Mouse (Mus musculus): Measurements from ENCODE around the gene Gm47995. TPM values are rescaled to one million over a fixed set of nuclear protein-coding genes. Genes with fewer than 3 reads are reported as not detected.
A peak's percentile ranks its signal among the peaks of the same experiment; 100 is the strongest.

Gene Gm47995
- polyA plus RNA-seq, 1 experiment from 2014 or later, result not detected

DNA sequence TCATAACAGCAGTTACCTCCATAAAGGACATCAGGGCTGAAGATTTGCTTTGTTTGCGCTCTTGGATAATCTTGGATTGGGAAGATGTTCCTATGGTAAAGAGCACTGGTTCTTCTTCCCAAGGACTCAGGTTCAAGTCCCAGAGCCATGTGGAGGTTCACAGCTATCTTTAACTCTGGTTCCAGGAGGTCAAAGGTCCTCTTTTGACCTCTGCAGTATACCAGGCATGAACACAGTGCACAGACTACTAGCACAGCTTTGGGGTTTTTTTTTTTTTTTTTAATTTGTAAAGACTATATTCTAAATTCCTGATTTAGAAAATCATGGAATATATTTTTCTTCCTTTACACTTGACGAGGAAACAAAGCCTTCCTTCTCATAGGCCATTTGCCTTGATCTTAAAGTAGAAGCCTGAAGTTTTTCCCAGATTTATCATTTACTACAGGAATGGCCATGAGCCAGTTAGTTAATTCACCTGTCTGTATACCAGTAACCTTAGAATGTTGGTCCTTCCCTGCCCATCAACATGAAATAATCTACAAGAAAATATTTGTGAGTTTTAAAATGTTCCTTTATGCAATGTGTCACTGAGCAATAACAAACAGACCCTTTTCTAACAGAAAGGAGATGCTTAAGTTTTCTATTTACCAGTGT, 39.3 kb upstream of the Gm47995 start:
- no peaks in the 10 kb centered on the region for H3K27me3 ChIP-seq (ENCODE audit: control insufficient read depth, insufficient read depth, low read length)
- WGBS, result 89% methylated on average over 2 of the region's 2 CpGs
- DNase-seq (ENCODE audit: low spot score), result no peak
- H3K9ac ChIP-seq (ENCODE audit: low read length), result no peak overlapping the region
- no peaks in the 10 kb centered on the region for H3K9me3 ChIP-seq (ENCODE audit: control insufficient read depth, low read length)
- H3K27ac ChIP-seq (ENCODE audit: low read depth, low read length), result no peak overlapping the region
- no peak overlapping the region for H3K4me3 ChIP-seq (ENCODE audit: low read depth, low read length)
- no peaks in the 10 kb centered on the region for H3K4me1 ChIP-seq (ENCODE audit: control insufficient read depth, insufficient read depth, low read length)
- no peaks in the 10 kb centered on the region for H3K36me3 ChIP-seq (ENCODE audit: control insufficient read depth, insufficient read depth, low read length)
- H3K4me2 ChIP-seq (ENCODE audit: low read depth), result no peak overlapping the region
- ATAC-seq (ENCODE audit: insufficient read depth, low FRiP score, low TSS enrichment), result no peak

DNA sequence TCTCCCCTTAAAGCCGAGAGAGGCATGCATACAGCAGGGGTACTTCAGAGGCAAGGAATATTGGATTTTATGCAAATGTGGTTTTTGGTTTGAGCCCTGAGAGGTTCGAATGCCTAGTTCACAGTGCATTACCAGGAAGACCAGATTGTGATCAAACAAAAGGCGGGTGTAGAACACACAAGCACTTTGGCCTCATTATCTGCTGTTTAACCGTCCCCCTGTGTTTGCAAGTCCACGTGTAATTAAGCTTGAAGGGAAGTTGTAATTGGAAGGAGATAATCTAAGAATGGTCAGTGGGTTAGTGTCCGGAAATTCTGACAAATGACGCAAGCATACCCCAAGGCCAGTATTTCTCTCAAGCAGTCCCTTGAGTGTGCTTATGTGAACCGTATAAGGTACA, 32.2 kb upstream of the Gm47995 start:
- Histone ChIP-seq H3K36me3 (ENCODE audit: control insufficient read depth, insufficient read depth, low read length) (no peaks in the 10 kb centered on the region), H3K9me3 (ENCODE audit: control insufficient read depth, low read length) (no peaks in the 10 kb centered on the region), H3K4me1 (ENCODE audit: control insufficient read depth, insufficient read depth, low read length) (no peaks in the 10 kb centered on the region), H3K27me3 (ENCODE audit: control insufficient read depth, insufficient read depth, low read length) (no peaks in the 10 kb centered on the region), H3K4me2 (ENCODE audit: low read depth) (no peak overlapping the region), H3K9ac (ENCODE audit: low read length) (no peak overlapping the region), H3K4me3 (ENCODE audit: low read depth, low read length) (no peak overlapping the region), H3K27ac (ENCODE audit: low read depth, low read length) (no peak overlapping the region)
- 36% methylated on average over 8 of the region's 8 CpGs for WGBS
- ATAC-seq (ENCODE audit: insufficient read depth, low FRiP score, low TSS enrichment) (no peak), DNase-seq (ENCODE audit: low spot score) (no peak)

DNA sequence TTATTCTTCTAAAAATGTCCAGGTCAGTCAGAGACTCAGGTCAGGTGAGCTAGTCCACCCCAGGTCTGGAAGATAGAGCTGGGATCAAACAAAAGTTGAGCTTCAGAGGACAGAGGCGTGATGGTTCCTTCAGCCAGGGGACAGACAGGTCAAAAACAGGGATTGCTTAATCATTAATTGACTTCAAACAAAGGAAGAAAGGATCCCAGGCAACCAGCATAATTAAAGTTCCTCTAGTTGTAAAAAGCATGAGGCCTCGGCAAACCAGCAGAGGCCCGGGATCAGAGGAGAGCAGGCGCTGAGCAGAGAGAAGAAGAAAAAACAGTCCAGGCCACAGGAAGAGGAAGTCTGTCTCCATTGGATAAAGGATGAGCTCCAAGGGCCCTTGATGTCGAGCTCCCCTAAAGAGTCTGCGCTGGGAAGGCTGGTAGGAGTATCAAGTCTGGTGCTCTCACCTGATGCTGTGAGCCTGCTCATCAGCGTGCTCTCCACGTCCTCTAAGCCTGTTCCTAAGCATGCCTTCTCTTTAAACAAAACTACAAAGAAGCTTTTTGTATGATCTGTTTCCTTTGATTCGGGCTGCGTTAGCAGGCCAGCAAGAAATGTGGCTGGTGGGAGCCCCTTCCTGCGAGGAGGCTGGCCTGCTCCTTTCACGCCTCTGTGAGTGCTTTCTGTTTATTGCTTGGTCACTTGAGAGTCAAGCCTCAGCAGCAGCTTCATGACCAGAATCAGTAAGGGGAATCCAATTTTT, 30.8 kb upstream of the Gm47995 start:
- WGBS, result 10% methylated on average over 12 of the region's 12 CpGs
- H3K27ac ChIP-seq (ENCODE audit: low read depth, low read length), result no peak overlapping the region

DNA sequence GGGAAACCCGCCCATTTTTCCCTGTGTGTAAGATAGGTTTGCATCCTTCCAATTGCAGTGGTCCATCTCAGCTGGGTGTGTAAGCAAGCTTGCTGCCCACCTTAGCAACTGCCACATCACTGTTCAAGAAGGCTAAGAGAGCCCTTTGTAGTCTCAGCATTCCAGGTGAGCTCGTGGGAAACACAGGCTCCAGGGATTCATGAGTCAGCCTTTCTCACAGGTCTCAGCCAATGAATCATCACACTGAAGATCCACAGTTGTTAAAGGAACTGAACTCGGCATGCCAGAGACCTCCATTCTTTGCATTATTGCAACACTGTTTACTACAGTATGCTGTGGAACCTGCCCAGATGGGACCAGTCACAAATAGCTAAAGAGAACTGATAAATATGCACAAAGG, 29.6 kb upstream of the Gm47995 start:
- no peak overlapping the region for H3K9ac ChIP-seq (ENCODE audit: low read length)
- H3K4me1 ChIP-seq (ENCODE audit: control insufficient read depth, insufficient read depth, low read length), result no peaks in the 10 kb centered on the region
- H3K4me2 ChIP-seq (ENCODE audit: low read depth), result no peak overlapping the region
- no peak for DNase-seq (ENCODE audit: low spot score)
- no peaks in the 10 kb centered on the region for H3K36me3 ChIP-seq (ENCODE audit: control insufficient read depth, insufficient read depth, low read length)
- no peaks in the 10 kb centered on the region for H3K27me3 ChIP-seq (ENCODE audit: control insufficient read depth, insufficient read depth, low read length)
- no peak overlapping the region for H3K27ac ChIP-seq (ENCODE audit: low read depth, low read length)
- WGBS, result 75% methylated on average over 3 of the region's 3 CpGs
- no peak for ATAC-seq (ENCODE audit: insufficient read depth, low FRiP score, low TSS enrichment)
- no peaks in the 10 kb centered on the region for H3K9me3 ChIP-seq (ENCODE audit: control insufficient read depth, low read length)
- H3K4me3 ChIP-seq (ENCODE audit: low read depth, low read length), result no peak overlapping the region

More for the DNA sequence above, 30.8 kb upstream of the Gm47995 start:
- Histone ChIP-seq H3K4me1 (ENCODE audit: control insufficient read depth, insufficient read depth, low read length) (no peaks in the 10 kb centered on the region), H3K9me3 (ENCODE audit: control insufficient read depth, low read length) (no peaks in the 10 kb centered on the region), H3K9ac (ENCODE audit: low read length) (no peak overlapping the region), H3K36me3 (ENCODE audit: control insufficient read depth, insufficient read depth, low read length) (no peaks in the 10 kb centered on the region), H3K4me2 (ENCODE audit: low read depth) (no peak overlapping the region), H3K27me3 (ENCODE audit: control insufficient read depth, insufficient read depth, low read length) (no peaks in the 10 kb centered on the region), H3K4me3 (ENCODE audit: low read depth, low read length) (no peak overlapping the region)
- peak; percentile 40 for DNase-seq (ENCODE audit: low spot score)
- ATAC-seq (ENCODE audit: insufficient read depth, low FRiP score, low TSS enrichment), result peak; percentile 48; the same call in 1 of the 2 replicates

DNA sequence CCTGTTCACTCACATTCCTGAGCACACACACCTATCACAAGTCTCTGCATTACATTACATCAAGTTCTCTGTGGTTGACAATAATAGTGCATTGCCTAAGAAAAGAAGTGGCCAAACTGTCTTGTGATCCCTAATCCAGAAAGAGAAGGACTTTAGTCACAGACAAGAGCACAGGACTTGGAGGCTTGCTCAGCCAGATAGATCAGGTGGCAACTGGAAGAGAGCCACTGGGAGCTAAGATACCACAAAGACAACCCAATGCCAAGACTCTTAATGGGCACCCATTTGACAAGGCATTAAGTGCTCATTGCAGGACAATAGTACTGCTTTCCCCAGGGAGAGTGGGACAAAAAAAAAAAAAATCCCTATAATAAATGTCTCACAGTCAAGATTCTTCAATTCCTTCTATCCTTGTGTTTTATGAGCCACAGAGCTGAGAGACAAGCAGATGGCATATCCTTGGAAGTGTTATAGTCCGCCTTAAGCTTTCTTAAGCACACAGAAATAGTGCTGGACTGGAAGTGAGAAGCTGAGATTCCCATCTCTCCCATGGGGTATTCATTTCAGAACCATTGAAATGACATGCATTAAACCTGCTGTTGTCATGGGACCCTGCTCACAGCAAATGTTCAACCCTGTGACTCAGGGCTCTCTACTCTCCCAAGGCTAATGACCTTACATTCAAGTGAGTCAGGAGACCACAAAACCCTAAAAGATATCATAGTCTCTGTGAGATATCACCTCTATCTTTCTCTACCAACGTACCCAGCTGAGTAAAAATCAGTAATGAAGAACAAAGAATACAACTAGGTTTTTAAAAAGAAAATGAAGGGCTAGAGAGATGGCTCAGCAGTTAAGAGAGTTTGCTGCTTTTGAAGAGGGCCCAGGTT, 26.4 kb upstream of the Gm47995 start:
- 72% methylated on average over 2 of the region's 2 CpGs for whole genome bisulfite sequencing
- Histone ChIP-seq H3K4me3 (ENCODE audit: low read depth, low read length) (no peak overlapping the region), H3K4me1 (ENCODE audit: control insufficient read depth, insufficient read depth, low read length) (no peaks in the 10 kb centered on the region), H3K27me3 (ENCODE audit: control insufficient read depth, insufficient read depth, low read length) (no peaks in the 10 kb centered on the region), H3K36me3 (ENCODE audit: control insufficient read depth, insufficient read depth, low read length) (no peaks in the 10 kb centered on the region), H3K27ac (ENCODE audit: low read depth, low read length) (no peak overlapping the region), H3K9ac (ENCODE audit: low read length) (no peak overlapping the region), H3K4me2 (ENCODE audit: low read depth) (no peak overlapping the region), H3K9me3 (ENCODE audit: control insufficient read depth, low read length) (no peaks in the 10 kb centered on the region)
- ATAC-seq (ENCODE audit: insufficient read depth, low FRiP score, low TSS enrichment) (no peak), DNase-seq (ENCODE audit: low spot score) (no peak)

DNA sequence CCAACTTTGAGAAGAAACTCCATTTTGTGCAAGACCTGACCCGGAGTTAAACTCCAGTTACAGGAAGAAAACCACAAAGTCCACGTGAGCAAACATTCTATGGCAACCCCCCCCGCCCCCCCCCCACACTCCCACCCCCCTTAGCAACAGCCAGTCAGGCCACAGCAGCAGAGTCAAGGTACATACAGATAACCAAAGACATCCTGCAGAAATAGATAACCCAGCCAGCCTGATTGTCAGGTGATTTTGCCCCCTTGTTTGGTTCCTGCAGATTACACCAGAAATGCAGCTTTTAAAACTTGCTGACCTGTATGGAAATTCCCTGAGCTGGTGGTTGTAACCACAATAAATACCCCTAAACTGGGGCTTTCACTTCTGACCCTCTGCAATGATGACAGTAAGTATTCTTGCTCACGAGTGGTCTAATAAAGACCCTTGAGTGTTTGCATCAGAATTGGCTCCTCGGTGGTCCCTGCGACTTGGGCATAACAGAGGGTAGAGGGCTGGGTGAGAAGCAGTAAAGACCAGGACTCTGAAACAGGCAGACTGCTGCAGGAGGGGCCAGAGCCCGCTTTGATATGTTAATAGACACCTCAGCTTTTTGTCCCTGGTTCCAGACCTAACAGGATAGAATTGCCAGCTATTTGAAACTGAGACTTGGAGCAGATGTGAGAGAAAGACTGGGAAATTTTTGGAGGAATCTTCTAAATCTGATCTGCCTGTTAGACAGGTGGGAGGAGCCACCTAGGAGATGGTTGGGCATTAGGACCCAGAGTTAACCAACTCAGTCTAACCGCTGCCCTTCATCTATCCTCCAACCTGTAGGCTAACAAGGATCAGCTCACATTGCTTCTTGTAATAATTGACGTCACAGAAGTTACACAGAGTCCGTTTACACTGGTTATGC, 21.0 kb upstream of the Gm47995 start:
- no peaks in the 10 kb centered on the region for H3K9me3 ChIP-seq (ENCODE audit: control insufficient read depth, low read length)
- WGBS, result 6% methylated on average over 10 of the region's 10 CpGs
- H3K4me2 ChIP-seq (ENCODE audit: low read depth), result peak overlapping the region; percentile 41
- ATAC-seq (ENCODE audit: insufficient read depth, low FRiP score, low TSS enrichment) (peak; percentile 81), DNase-seq (ENCODE audit: low spot score) (no peak)
- H3K27me3 ChIP-seq (ENCODE audit: control insufficient read depth, insufficient read depth, low read length), result no peaks in the 10 kb centered on the region
- H3K4me1 ChIP-seq (ENCODE audit: control insufficient read depth, insufficient read depth, low read length), result peaks cover 8% of the 10 kb centered on the region
- H3K9ac ChIP-seq (ENCODE audit: low read length), result no peak overlapping the region; the same call in 1 of the 2 replicates
- peak overlapping the region; percentile 39; the same call in 1 of the 2 replicates for H3K27ac ChIP-seq (ENCODE audit: low read depth, low read length)
- H3K36me3 ChIP-seq (ENCODE audit: control insufficient read depth, insufficient read depth, low read length), result no peaks in the 10 kb centered on the region
- 0 out of 2 replicates have a peak overlapping the region, but pooled peaks have one; percentile 12 for H3K4me3 ChIP-seq (ENCODE audit: low read depth, low read length)

DNA sequence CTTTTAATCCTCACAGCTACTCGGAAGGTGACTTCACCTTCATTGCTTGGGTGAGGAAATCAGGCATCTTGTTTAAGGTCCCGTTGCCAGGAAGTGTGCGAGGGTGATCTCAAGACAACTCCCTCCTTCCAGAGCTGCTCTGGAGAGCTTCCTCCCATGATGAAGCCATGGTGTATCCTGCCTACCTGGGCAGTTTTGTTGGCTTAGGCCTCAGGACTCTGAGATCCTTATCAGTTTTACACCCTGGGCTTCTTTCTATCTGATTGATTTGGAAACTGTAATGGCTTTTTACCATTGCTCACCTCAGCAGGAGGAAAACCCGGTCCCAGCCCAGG, 20.3 kb upstream of the Gm47995 start:
- H3K4me2 ChIP-seq (ENCODE audit: low read depth), result peak overlapping the region; percentile 41
- no peaks in the 10 kb centered on the region for H3K27me3 ChIP-seq (ENCODE audit: control insufficient read depth, insufficient read depth, low read length)
- H3K4me3 ChIP-seq (ENCODE audit: low read depth, low read length), result 0 out of 2 replicates have a peak overlapping the region, but pooled peaks have one; percentile 12
- 4% methylated on average over 4 of the region's 4 CpGs for WGBS
- H3K9me3 ChIP-seq (ENCODE audit: control insufficient read depth, low read length), result no peaks in the 10 kb centered on the region
- no peak overlapping the region for H3K27ac ChIP-seq (ENCODE audit: low read depth, low read length)
- no peaks in the 10 kb centered on the region for H3K36me3 ChIP-seq (ENCODE audit: control insufficient read depth, insufficient read depth, low read length)
- no peak overlapping the region; the same call in 1 of the 2 replicates for H3K9ac ChIP-seq (ENCODE audit: low read length)
- ATAC-seq (ENCODE audit: insufficient read depth, low FRiP score, low TSS enrichment) (no peak), DNase-seq (ENCODE audit: low spot score) (no peak)
- H3K4me1 ChIP-seq (ENCODE audit: control insufficient read depth, insufficient read depth, low read length), result peaks cover 8% of the 10 kb centered on the region

All from neural tube, embryonic 11.5 days (tissue).